Mouse (Mus musculus): ENCODE data around the gene Hoxc8.

Gene Hoxc8

DNA sequence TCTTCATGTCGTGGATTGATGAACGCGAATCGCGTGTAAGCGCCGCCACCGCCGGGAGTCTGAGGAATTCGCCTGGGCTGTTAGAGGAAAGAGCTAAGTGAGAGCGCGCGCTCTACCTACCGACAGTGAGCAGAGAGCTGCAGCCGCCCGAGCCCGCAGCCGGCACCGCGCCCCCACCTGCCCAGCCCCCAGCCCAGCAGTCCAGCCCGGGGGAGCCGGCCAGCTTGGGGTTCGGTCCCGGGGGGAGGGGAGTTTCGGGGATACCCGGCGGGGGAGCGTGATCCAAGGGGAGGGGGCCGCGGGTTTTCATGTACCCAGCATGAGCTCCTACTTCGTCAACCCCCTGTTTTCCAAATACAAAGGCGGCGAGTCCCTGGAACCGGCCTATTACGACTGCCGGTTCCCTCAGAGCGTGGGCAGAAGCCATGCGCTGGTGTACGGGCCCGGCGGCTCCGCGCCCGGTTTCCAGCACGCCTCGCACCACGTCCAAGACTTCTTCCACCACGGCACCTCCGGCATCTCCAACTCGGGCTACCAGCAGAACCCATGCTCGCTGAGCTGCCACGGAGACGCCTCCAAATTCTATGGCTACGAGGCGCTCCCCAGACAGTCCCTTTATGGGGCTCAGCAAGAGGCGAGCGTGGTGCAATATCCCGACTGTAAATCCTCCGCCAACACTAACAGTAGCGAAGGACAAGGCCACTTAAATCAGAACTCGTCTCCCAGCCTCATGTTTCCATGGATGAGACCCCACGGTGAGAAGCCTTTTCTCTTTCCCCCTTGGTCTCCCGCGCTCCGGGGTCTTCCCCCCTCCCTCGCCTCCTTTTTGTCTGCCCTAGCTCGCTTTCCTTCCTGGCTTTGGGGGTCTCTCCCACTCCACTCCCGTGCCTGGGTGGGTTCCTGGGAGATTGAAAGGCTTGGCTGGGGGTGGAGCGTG is at the start of gene Hoxc8:
Gene Hoxc8, plus strand, starts transcription at position 147 of the 937 bp plus-strand sequence.
- peak; percentile 80 for DNase-seq (ENCODE audit: extremely low spot score, low spot score)

DNA sequence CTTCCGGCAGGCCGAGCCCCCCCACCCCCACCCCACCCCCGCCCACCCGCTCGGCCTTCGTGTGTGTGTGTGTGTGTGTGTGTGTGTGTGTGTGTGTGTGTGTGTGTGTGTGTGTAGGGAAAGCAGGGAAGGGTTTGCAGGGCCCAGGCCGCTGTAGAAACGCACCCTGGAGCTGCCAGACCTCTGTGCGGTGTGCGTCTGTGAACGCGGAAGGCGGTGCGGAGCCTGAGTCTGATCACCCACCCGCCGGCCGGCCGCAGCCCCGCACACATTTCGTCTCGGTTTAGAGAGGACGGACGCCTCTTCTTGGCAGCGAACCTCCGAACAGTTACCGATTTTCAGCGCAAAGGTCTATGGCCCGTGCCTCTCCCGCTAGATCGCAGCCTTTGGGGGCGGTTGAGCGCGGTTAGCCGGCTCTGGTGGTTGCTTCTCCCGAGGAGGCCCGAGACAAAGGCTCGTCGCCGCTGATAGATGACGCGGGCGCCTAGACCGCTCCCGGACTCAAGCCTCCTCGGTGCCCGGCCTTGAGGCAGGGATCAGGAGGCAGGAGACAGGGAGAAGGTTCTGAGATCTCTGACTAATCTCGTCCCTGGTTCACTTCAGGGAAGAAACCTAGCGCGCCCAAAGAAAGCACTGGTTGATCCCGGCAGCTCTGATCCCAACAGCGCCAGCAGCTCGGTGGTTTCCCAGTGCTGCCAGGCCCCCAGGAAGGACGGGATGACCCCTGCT is 47.5 kb upstream of the Hoxc8 start:
- DNase-seq (ENCODE audit: extremely low spot score, low spot score) = no peak

DNA sequence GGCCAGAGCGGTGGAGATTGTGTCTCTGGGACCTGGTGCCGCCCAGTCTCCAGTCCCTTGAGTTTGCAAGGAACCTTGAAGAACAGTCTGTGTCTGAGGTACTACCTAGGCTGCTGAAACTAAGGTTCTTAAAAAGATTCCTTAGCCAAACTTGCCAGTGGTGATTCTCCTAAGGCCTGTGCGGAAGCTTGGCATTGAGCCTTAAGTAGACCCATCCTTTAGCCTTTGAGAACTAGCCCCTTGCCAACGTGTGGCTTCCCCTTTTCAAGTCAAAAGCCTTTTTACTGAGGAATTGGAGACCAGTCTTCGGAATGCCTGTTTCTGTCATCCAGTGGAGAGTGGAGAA is 47.0 kb upstream of the Hoxc8 start:
- no peak for DNase-seq (ENCODE audit: extremely low spot score, low spot score)

DNA sequence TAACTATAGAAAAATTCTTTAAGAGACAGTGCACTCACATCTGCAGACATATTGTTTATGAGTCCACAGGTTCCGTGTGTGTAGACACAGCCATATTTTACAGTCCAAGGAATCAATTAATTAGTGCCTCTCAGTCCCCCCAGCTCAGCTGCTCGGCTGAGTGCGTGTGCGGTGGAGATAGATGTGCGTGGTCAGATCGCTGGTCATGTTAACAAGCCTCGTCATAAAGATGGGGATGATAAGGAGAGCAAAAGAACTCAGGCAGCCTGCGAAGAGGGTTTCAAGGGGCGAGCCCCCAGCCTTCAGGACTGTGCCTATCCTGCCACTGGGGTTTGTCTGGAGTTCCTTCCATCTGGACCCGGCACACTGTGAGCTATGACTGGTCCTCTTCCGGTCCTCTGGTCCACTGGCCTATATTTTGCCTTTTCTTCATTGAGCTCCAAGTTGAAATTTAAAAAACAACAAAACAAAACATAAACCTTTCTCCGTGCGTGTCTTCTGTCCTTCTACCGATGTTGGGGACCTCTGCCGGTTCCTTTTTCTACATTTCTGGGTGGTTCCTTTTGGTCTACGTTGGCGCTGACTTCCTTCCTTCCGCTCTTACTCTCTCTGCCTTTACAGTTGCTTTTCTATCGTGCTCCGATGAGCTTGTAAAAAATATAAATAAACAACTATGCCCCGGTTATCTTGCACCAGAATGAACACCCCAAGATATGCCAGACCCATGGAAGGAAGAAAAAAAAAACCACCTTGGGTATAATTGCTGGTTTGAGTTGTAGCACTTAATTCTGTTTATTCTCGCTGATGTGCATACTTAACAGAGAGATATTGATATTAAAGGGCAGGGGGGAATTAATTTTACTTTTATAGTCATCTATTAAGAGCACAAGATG is 45.0 kb upstream of the Hoxc8 start:
- DNase-seq (ENCODE audit: extremely low spot score, low spot score) = no peak

DNA sequence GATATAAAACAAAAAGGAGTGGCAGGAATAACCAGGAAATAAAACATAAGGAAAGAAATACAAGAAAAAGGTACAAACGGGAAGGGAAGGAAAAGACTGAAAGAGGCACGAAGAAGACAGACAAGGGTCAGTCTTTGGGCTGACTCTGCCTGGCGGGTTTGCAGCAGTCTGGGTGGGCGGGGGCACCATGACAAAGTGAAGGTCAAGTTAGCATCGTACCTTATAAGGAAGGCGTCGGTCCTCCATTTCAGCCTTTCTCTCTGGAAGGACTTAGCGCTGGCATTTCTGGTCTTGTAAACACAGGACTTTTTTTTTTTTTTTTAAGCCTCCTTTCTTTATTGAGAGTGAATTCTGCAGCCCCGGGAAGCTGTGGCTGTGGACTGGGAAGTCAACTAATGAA is 43.1 kb upstream of the Hoxc8 start:
- no peak for DNase-seq (ENCODE audit: extremely low spot score, low spot score)

DNA sequence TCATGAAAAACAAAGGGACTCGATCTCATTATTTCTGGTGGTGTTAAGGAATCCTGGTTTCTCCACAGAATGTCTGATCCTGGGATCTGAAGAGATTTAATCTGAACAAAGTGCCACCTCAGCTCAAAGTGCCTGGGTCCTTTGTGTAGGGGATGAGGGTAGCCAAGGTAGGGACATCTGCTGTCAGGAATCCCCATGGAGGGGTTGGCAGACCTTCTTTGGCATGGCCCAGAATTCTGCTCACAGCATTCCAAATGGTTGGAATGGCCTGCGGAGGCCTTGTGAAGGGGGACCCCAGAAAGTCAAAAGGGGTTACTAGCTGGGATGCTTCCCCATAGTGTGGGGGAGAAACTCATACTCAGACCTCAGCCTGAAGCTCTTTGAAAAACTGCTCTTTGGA is 41.6 kb upstream of the Hoxc8 start:
- no peak for DNase-seq (ENCODE audit: extremely low spot score, low spot score)

DNA sequence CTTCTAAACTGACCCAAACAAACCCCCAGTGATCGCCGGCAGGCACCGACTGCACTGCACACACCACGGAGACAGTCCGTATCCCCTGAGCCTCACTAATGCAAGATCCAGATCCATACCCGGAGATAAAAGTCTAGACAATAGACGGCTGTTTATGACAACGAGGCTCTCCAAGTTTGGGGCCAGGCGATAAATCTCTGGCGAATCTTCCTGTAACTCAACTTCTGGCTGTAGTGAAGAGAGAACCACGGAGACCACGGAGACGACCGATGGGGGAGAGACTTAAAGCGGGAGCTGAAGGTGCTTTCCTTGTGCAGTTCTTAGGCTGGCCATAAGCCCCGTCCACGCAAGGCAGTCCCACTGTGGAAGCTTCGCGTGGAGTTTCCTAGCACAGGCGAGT is 40.7 kb upstream of the Hoxc8 start:
- no peak for DNase-seq (ENCODE audit: extremely low spot score, low spot score)

DNA sequence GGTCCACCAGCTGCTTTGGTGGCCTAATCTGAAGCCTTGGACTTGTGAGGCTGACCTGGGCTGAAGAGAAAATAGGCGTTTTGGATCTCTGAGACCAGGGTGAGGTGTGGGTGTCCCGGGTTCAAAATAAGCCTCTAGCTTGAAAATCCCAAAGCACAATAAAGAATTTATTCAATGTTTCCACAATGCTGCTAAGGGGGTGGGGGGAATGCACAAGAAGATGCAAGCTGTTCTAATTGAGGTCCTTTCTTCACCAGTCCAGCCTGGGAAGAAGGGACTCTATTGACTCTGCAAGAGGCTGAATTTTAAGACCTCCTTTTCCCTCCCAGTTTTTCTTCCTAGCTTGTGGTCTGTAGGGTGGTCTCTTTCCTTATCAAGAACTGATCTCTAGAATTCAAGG is 39.5 kb upstream of the Hoxc8 start:
- no peak for DNase-seq (ENCODE audit: extremely low spot score, low spot score)

DNA sequence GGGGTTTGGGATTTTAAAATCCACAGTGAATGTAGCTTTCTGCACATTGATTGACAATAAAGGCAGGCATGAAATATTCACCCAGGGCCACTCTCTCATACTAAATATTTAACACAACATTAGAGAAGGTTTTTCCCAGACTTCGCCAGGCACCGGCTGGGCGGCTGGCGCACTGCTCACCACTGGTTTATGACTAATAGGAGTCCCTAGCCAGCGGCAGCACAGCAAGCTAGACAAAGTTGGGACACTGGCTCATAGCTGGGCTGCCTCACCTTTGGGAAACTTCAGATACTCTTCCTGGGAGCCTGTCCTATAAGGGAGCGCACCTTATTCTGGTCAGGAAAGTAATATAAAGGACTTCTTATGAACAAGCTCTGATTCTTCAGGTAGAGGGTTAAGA is 36.8 kb upstream of the Hoxc8 start:
- DNase-seq (ENCODE audit: extremely low spot score, low spot score) = no peak

DNA sequence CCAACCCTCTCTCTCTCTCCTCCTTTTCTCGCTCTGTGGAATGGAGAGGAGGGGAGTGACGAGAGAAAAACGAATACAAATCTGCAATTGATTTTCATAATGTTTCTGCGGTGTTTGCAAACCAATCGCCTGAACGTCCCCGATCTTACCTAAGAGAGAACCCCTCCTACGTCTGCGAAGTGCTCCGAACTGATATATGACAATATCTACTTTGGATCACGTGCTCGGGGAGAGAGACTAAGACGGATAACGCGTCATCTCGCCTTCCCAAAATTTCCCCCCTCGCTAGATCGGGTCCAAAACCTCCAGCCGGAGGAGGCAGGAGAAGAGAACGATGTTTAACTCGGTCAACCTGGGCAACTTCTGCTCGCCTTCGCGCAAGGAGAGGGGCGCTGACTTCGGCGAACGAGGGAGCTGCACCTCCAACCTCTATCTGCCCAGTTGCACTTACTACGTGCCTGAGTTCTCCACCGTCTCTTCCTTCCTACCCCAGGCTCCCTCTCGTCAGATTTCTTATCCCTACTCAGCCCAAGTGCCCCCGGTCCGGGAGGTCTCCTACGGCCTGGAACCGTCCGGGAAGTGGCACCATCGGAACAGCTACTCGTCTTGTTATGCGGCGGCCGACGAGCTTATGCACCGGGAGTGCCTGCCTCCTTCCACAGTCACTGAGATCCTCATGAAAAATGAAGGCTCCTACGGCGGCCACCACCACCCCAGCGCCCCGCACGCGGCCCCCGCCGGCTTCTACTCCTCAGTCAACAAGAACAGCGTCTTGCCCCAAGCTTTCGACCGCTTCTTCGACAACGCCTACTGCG is 36.0 kb upstream of the Hoxc8 start, which contains the start of gene Hoxc11:
Gene Hoxc11, plus strand, starts transcription at position 236 of the 815 bp plus-strand sequence.
- peak; percentile 75 for DNase-seq (ENCODE audit: extremely low spot score, low spot score)

DNA sequence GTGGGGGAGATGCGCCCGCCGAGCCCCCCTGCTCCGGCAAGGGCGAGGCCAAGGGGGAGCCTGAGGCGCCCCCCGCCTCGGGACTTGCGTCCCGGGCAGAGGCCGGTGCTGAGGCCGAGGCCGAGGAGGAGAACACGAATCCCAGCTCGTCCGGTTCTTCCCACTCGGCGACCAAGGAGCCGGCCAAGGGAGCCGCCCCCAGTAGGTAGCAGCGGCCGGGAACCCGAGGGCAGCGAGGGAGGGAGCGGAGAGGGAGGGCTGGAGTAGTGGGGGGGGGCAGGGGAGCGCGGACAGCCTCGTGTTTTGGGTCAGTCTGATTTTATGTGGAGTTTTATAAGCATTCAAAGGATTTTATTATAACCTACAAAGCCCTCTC is 35.4 kb upstream of the Hoxc8 start:
- no peak for DNase-seq (ENCODE audit: extremely low spot score, low spot score)

DNA sequence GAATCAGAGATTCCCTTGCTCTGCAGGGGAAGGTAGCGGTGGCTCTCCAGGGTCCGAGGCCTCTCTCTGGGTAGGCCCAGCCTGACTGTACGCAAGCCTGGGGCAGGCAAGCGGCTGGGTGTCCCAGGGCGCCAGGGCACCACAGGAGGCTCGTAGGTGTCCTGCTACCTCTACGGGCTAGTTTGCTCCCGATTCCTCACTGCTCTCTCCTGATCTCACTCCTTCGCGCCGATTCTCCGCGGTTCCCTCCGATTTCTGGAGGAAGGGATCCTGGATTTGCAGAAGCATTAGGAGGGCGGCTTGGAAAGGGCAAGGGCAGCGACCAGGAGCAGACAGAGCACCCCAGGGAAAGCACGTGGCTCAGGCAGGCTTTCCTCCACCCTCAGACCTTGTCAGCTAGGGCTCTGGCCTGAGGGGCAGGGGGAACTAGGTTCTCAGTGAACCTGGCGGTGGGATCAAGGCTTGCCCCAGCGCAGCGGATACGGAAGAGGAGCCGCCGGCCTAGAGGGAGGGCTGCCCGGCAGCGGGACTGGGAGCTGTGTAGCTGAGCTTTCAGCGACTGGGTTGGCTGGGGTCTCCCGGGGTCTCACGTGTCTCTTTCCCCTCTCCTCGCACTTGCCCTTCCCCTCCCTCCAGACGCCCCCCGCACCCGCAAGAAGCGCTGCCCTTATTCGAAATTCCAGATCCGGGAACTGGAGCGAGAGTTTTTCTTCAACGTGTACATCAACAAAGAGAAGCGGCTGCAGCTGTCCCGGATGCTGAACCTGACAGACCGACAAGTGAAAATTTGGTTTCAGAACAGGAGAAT is 34.4 kb upstream of the Hoxc8 start:
- peak; percentile 85 for DNase-seq (ENCODE audit: extremely low spot score, low spot score)

DNA sequence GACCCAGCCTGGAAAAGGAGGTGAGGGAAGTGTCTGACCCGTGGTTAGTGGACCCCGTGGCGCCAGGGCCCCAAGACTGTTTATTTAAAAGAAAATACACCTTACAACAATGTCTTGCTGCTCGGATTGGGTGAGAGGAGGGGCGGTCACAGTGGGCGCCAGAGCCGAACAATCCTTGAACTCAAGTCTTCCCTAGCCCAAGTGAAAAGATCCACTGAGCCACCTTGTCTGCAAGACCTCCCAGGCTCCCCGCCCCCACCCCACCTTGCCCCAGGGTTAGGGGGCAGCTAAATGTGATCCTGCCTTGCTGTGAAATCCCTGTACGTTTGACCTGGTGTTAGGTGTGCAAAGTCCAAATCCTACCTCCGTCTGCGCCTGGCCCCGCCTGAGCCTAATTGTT is 33.5 kb upstream of the Hoxc8 start:
- no peak for DNase-seq (ENCODE audit: extremely low spot score, low spot score)

DNA sequence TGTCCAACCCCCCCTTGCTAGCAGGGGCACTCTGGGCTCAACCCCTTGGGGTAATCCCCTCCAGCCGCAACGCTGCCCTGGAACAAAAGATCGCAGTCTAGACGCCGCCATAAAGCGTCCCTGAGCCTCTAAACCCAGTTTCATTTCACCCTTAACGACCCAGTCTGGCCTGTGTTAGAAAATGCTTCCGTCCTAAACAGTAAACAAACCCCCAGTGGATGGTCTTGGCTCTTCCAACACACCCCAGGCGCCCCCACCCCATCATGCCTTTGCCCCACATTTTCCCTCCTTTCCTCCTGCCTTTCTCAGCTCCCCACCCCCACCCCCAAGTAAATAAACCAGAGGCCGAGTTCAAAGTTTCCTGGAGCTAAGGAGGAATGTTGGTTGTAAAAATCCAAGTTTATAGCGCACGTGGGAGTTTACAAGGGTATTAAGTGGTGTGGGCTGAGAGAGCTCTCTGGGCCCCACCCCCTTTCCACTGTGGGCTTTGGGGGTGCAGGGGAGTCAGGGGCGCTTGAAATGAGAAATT is 30.7 kb upstream of the Hoxc8 start:
- no peak for DNase-seq (ENCODE audit: extremely low spot score, low spot score)

DNA sequence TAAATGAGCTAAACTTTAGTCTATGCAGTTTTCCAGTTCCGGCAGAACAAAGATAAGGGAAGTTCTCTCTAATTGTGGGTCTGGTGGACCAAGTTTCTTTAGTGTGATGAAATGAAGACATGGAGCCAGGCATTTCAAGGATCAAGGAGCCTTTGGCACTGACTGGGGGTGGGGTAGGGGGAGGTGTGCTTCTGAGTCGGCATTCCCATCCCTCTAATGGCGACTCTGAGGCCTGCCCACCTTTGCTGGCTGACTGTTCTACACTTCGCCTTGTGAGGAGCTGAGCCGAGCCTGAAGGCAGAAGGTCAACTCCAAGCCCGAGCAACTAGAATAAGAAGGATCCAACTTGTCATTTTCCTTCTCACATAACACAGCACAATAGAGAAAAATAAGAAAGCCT is 28.7 kb upstream of the Hoxc8 start:
- no peak for DNase-seq (ENCODE audit: extremely low spot score, low spot score)

DNA sequence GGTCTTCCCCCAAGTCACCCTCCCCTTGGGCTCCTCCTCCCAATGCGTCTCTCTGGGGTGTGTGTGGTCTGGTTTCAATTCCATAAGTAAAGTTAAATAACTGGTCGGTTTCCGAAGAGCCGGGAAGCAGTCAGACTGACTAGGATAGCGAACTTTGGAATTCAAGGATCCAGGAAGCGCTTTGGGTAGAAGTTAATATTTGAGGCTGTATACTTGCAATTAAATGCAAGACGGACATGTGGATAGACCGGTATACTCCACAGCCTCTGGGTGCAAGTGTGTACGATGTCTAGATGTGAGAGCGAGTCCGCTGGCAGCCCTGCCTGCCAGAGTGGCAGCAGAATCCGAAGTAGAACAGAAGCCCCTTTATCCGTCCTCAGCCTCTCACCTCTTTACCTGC is 27.9 kb upstream of the Hoxc8 start:
- no peak for DNase-seq (ENCODE audit: extremely low spot score, low spot score)

DNA sequence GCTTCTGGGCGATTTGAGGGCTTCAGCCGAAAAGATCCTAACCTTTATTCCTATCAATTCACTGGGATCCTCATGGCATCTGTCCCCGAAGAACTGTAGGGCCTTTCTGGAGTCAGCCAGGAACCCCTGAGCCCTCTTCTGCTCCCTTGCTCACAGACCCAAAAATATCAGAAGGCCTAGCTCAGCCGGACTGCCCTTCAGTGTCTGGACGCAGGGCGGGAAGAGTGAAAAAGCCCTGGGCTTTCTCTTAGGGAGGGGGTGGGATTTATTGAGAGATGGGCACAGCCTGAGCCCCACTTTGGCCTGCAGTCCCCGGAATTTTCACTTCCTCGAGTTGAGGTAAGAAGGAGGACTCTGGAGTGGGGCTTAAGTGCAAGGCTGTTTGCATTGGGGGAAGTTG is 27.1 kb upstream of the Hoxc8 start:
- DNase-seq (ENCODE audit: extremely low spot score, low spot score) = no peak

DNA sequence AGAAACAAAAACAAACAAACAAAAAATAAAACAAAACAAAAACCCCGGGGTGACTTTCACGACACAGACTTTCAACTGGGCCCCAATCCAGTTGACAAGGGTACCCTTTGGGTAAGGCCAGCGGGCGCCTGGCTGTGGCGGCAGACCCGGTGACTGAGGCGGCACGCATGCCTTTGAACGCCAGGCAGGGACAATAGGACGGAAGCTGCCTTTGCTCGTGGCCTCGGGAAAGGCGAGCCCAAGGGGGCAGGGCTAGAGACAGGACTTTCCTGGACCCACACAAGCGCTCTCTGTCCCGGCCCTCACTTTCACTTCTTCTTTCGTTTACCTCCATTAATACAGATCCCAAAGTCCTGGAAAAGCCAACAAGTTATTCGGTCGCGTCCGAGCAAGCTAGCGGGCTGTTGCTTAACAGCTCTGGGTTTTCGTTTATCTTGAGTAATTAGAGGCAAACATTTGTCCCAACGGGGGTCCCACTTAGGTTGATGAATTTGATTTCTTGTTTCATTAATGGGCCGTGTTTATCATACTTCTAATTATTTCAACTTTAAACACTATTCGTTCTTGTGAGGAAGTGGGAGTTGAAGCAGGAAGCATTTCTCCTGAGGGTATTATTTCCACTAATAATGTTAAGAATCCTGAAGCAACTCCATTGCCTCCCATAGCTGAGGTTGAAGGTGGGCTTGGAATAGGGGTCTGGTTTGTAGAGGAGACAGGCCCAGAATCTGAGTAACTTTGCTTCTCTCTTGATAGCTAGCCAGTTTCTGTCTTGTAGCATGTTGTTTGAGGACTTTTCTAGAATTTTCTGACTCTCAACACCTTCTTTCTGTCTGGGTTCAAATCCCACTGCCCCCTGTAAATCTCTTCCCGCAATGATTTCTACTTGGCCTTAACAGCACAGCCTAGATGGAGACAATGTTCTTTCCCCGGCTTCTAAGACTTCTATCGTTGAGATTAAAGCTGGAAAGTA is 26.5 kb upstream of the Hoxc8 start:
- DNase-seq (ENCODE audit: extremely low spot score, low spot score) = peak; percentile 83

Data from neural tube, embryonic 10.5 days (tissue).